Mouse (Mus musculus) heart, embryonic 11.5 days (tissue): ENCODE measurements around the gene Inpp4a. TPM values are rescaled to one million over a fixed set of nuclear protein-coding genes. Genes with fewer than 3 reads are reported as not detected.

Source experiments
- ATAC-seq: fragments of 200-750 bp; cut with Nextera tagmentation; replicated peaks from 2 replicates; pipeline ENCODE4 v1.8.0; 2017; ENCODE audit warnings: moderate library complexity; ENCODE audit not compliant: insufficient number of reproducible peaks, low FRiP score, low TSS enrichment
- H3K27ac ChIP-seq: fragments of 300-500 bp; sonication (generic); 2 replicates; pipeline ENCODE4 v1.5.1; 2014; ENCODE audit warnings: mild to moderate bottlenecking, low read depth, low read length
- H3K27me3 ChIP-seq: fragments of 300-500 bp; sonication (generic); 2 replicates; pipeline ENCODE4 v1.6.1; 2014; ENCODE audit warnings: mild to moderate bottlenecking, low read length, mixed read lengths; ENCODE audit not compliant: control insufficient read depth, insufficient read depth
- H3K36me3 ChIP-seq: fragments of 300-500 bp; sonication (generic); 2 replicates; pipeline ENCODE4 v1.6.1; 2014; ENCODE audit warnings: mild to moderate bottlenecking, low read length, moderate library complexity, mixed read lengths; ENCODE audit not compliant: control insufficient read depth, insufficient read depth
- H3K4me1 ChIP-seq: fragments of 300-500 bp; sonication (generic); 2 replicates; pipeline ENCODE4 v1.6.1; 2014; ENCODE audit warnings: low read length; ENCODE audit not compliant: control insufficient read depth, insufficient read depth
- H3K4me2 ChIP-seq: fragments of 300-500 bp; sonication (generic); 2 replicates; pipeline ENCODE4 v1.6.1; 2014; ENCODE audit warnings: mild to moderate bottlenecking, moderate library complexity
- H3K4me3 ChIP-seq: fragments of 300-500 bp; sonication (generic); 2 replicates; pipeline ENCODE4 v1.5.1; 2014; ENCODE audit warnings: low read depth, low read length
- H3K9ac ChIP-seq: fragments of 300-500 bp; sonication (generic); 2 replicates; pipeline ENCODE4 v1.6.1; 2014; ENCODE audit warnings: mild to moderate bottlenecking, low read depth, low read length, moderate library complexity
- H3K9me3 ChIP-seq: fragments of 300-500 bp; sonication (generic); replicated peaks from 2 replicates; pipeline ENCODE4 v1.6.1; 2016; ENCODE audit warnings: low read length; ENCODE audit not compliant: control insufficient read depth
- WGBS: fragments of 180-500 bp; shearing (Covaris S2); extraction: QIAGEN DNeasy Blood & Tissue Kit; methylation state at CpG from one replicate; pipeline ENCODE4 v1.1.7; 2014; ENCODE audit not compliant: insufficient replicate concordance; 5-methylcytosine and 5-hydroxymethylcytosine counted together
- polyA plus RNA-seq: library from polyadenylated mRNA; unstranded; fragments of >200 nt; fragmentation: Nextera tagmentation; extraction: Ambion mirVana; gene quantifications from 2 replicates; pipeline ENCODE4 v1.2.1, GENCODE M21; 2014

Inpp4a gene
- polyA plus RNA-seq, 1 experiment from 2014 or later, result 12.7 TPM

DNA sequence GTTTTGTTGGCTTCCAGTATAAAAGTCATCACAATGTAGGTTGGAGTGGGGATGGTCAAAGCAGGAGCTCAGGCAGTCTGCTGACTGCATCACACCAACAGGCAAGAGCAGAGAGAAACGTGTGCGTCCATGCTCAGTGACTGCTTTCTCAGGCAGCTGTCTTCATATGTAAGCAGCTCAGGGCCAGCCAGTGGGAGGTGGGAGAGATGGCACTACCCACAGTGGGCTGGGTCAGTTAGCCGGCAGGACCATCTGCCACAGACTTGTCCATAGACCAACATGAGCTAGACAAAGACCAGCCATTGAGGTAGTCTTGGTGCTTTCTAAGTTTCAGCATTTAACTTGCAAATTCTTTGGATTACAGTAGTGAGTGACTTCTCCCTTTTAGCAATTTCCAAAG lies 56.6 kb downstream of the Inpp4a start:
- Histone ChIP-seq H3K36me3 (no peaks in the 10 kb centered on the region), H3K9ac (no peak overlapping the region), H3K4me2 (no peak overlapping the region), H3K4me3 (no peak overlapping the region), H3K9me3 (no peaks in the 10 kb centered on the region), H3K27me3 (no peaks in the 10 kb centered on the region), H3K4me1 (peaks cover 8% of the 10 kb centered on the region), H3K27ac (no peak overlapping the region)
- ATAC-seq, result no peak
- WGBS, result 80% methylated on average over 3 of the region's 3 CpGs

GRCm38 (mm10) chr1:37357173-37357572 lies 57.5 kb downstream of the Inpp4a start:
- ATAC-seq, result no peak
- no peaks in the 10 kb centered on the region for H3K27me3 ChIP-seq
- peaks cover 2% of the 10 kb centered on the region; the same call in 1 of the 2 replicates for H3K4me1 ChIP-seq
- no peak overlapping the region for H3K27ac ChIP-seq
- 62% methylated on average over 6 of the region's 6 CpGs for WGBS
- no peaks in the 10 kb centered on the region for H3K9me3 ChIP-seq
- H3K9ac ChIP-seq, result no peak overlapping the region
- no peaks in the 10 kb centered on the region for H3K36me3 ChIP-seq
- no peak overlapping the region for H3K4me3 ChIP-seq
- H3K4me2 ChIP-seq, result no peak overlapping the region

DNA sequence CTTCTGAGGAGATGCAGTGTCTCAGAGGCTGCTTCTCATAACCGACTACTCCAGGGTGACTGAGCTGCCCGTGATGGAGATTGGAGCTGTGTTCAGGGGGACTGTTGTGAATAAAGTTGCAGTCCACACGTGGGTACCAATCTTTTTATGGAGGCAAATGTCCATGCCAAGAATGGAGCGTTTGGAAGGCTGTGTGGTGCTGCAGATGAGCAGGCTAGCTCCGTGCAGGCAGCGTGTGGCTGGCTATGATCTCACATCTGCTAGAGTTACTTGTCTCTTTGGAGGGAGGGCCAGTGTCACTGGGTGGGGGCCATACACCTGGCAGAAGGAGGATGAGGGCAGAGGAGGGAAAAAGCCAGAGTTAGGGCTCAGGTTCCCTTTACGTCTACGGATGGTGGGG lies 59.0 kb downstream of the Inpp4a start:
- no peak for ATAC-seq
- Histone ChIP-seq H3K9ac (no peak overlapping the region), H3K27ac (no peak overlapping the region), H3K4me3 (no peak overlapping the region), H3K4me2 (no peak overlapping the region), H3K4me1 (peaks cover 2% of the 10 kb centered on the region; the same call in 1 of the 2 replicates), H3K36me3 (no peaks in the 10 kb centered on the region), H3K27me3 (no peaks in the 10 kb centered on the region), H3K9me3 (no peaks in the 10 kb centered on the region)
- 82% methylated on average over 8 of the region's 8 CpGs for WGBS

DNA sequence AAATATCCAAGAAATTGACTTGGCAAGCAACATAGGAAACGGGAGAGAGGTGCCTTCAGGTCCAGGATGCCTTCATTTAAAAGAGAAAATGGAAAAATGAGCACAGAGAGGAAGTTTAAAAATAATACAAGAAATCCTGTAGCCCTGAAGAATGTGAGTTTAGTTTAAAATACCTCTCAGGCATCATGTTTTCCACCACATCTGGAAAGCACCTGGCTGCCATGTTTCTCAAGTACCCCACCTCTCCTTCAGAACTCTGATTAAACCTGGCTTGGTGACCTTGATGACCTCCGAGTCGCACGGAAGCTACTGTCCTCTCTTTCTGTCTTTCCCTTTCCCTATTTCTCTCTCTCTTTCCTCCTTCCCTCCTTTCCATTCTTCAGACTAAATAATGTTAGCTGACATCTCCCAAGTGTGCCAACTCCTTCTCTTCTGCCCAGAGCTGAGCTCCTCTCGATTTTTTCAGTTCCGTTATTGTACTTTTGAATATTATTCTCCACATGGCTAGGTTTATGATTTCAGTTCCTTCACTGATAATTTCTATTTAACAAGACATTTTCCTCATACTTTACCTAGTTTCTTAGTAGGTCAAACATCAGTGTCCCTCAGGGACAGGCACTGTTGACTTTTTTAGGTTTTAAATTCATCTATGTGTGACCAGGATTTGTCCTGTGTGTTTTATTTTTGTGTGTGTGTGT lies 59.9 kb downstream of the Inpp4a start:
- ATAC-seq, result no peak

GRCm38 (mm10) chr1:37360781-37361180 lies 61.1 kb downstream of the Inpp4a start:
- Histone ChIP-seq H3K9me3 (no peaks in the 10 kb centered on the region), H3K27me3 (no peaks in the 10 kb centered on the region), H3K4me3 (no peak overlapping the region), H3K27ac (no peak overlapping the region), H3K36me3 (no peaks in the 10 kb centered on the region), H3K4me2 (no peak overlapping the region), H3K9ac (no peak overlapping the region), H3K4me1 (peaks cover 2% of the 10 kb centered on the region; the same call in 1 of the 2 replicates)
- 78% methylated on average over 3 of the region's 3 CpGs for WGBS
- no peak for ATAC-seq

More for the DNA sequence above, 59.9 kb downstream of the Inpp4a start:
- Histone ChIP-seq H3K9me3 (no peaks in the 10 kb centered on the region), H3K4me3 (no peak overlapping the region), H3K4me1 (peaks cover 2% of the 10 kb centered on the region; the same call in 1 of the 2 replicates), H3K27ac (no peak overlapping the region), H3K4me2 (no peak overlapping the region), H3K9ac (no peak overlapping the region), H3K36me3 (no peaks in the 10 kb centered on the region), H3K27me3 (no peaks in the 10 kb centered on the region)
- WGBS, result 83% methylated on average over 6 of the region's 6 CpGs

DNA sequence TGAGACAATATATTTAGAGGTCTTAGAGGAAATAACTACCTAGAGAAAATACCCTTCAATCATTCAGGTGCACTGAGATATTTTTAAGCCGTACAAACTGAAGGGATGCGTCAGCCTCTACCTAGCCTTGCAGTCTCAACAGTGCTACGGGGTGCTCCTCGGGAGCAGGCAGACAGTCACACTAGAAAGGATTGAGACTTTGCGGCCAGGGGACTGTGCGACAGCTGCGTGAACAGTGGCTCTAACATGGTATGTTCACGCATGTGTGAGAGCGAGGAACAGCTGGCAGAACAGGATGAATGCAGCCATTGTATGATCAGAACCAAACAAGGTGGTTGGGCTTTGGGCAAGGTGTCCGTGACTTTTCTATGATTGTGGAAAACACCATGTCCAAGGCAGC lies 63.1 kb downstream of the Inpp4a start:
- H3K27me3 ChIP-seq, result no peaks in the 10 kb centered on the region
- no peak for ATAC-seq
- no peak overlapping the region for H3K27ac ChIP-seq
- H3K9me3 ChIP-seq, result no peaks in the 10 kb centered on the region
- H3K4me2 ChIP-seq, result no peak overlapping the region
- WGBS, result 89% methylated on average over 10 of the region's 10 CpGs
- no peak overlapping the region for H3K9ac ChIP-seq
- H3K4me3 ChIP-seq, result no peak overlapping the region
- H3K36me3 ChIP-seq, result no peaks in the 10 kb centered on the region
- no peaks in the 10 kb centered on the region for H3K4me1 ChIP-seq

GRCm38 (mm10) chr1:37368125-37368524 lies 68.5 kb downstream of the Inpp4a start:
- Histone ChIP-seq H3K27me3 (no peaks in the 10 kb centered on the region), H3K4me2 (no peak overlapping the region), H3K9me3 (no peaks in the 10 kb centered on the region), H3K36me3 (no peaks in the 10 kb centered on the region; the same call in 1 of the 2 replicates), H3K4me1 (peaks cover 4% of the 10 kb centered on the region; the same call in 1 of the 2 replicates), H3K4me3 (no peak overlapping the region), H3K9ac (no peak overlapping the region), H3K27ac (no peak overlapping the region)
- no peak for ATAC-seq
- WGBS, result 92% methylated on average over 10 of the region's 10 CpGs

GRCm38 (mm10) chr1:37368768-37369385 lies 69.2 kb downstream of the Inpp4a start:
- WGBS, result 59% methylated on average over 7 of the region's 7 CpGs
- Histone ChIP-seq H3K27ac (no peak overlapping the region), H3K4me2 (no peak overlapping the region), H3K9me3 (no peaks in the 10 kb centered on the region), H3K4me1 (peaks cover 5% of the 10 kb centered on the region; the same call in 1 of the 2 replicates), H3K36me3 (no peaks in the 10 kb centered on the region; the same call in 1 of the 2 replicates), H3K4me3 (no peak overlapping the region), H3K9ac (no peak overlapping the region), H3K27me3 (no peaks in the 10 kb centered on the region)
- no peak for ATAC-seq
